Mouse (Mus musculus): ENCODE results near the gene Anpep. TPM values are rescaled to one million over a fixed set of nuclear protein-coding genes. Genes with fewer than 3 reads are reported as not detected.

The Anpep gene
- polyA plus RNA-seq, 1 experiment from 2014 or later = 26.6 TPM

DNA sequence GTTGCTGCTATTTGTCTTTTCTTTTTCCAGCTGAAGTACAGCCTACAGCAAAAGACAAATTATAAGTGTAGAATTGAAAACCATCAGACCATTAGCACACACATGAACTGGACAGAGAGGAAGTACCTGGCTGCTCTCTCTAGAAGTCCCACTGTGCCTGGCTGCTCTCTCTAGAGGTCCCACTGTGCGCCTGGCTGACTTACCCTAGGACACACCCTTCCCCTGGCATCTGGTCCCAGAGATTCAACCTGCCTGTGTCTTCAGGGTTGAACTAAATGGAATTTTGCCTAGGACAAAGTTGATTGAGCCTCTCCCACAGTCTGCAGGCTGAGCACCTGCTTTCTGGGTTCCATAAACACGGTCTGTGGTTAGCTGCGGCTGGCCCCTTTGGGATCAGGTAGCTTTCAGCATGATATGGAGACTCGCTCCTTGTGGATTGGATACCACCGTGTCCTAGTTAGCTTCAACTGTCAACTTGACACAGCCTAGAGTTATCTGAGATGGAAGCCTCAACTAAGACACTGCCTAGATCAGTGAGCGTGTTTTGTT lies 11.0 kb upstream of the Anpep start:
- no peaks in the 10 kb centered on the region for H3K9me3 ChIP-seq (replicated peaks; ENCODE audit: control insufficient read depth, low read length)
- WGBS (ENCODE audit: insufficient replicate concordance) = 69% methylated on average over 6 of the region's 6 CpGs
- H3K9ac ChIP-seq (ENCODE audit: low read depth, low read length) = no peak overlapping the region
- H3K4me2 ChIP-seq (ENCODE audit: low read depth, low read length) = no peak overlapping the region
- H3K36me3 ChIP-seq (ENCODE audit: control insufficient read depth, insufficient read depth) = no peaks in the 10 kb centered on the region
- H3K4me1 ChIP-seq (ENCODE audit: control insufficient read depth, low read depth, low read length) = no peaks in the 10 kb centered on the region
- no peak overlapping the region for H3K27ac ChIP-seq (ENCODE audit: low read length)
- no peak for ATAC-seq (ENCODE audit: low read depth)
- H3K27me3 ChIP-seq (ENCODE audit: control insufficient read depth, insufficient read depth, low read depth, low read length) = no peaks in the 10 kb centered on the region
- H3K4me3 ChIP-seq (ENCODE audit: low read depth, low read length) = no peak overlapping the region

DNA sequence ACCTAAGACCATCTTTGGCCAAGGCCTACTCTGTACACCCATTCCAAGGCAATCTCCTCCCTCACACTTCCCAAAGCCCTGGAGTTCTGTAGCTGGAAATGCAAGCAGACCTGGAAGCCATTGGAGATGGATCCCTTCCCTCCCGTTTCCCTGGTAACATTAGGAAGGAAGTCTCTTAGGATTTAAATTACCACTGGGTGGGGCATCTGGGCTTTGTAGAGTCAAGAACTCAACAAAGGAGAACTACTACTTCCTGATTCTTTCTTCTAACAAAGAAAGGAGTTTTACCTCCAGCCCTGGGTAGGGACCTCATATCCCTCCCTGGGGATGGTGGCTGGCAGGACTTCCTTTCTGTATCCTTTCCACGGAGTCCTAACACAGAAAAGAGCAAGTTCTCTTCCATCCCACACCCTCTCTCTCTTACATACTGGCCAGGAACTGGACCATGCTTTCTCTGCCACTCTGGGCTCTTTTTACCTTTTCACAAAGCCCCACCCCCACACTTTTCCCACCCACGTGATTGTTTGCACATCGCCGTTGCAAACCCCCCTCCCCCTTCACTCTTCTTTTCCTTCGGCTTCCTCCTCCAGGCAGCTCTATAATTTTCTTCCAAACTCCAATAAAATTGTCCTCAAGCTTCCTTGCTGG lies 8.3 kb upstream of the Anpep start:
- Histone ChIP-seq H3K4me3 (ENCODE audit: low read depth, low read length) (no peak overlapping the region), H3K36me3 (ENCODE audit: control insufficient read depth, insufficient read depth) (no peaks in the 10 kb centered on the region), H3K27me3 (ENCODE audit: control insufficient read depth, insufficient read depth, low read depth, low read length) (no peaks in the 10 kb centered on the region), H3K9me3 (replicated peaks; ENCODE audit: control insufficient read depth, low read length) (no peaks in the 10 kb centered on the region), H3K4me1 (ENCODE audit: control insufficient read depth, low read depth, low read length) (no peaks in the 10 kb centered on the region), H3K27ac (ENCODE audit: low read length) (no peak overlapping the region), H3K4me2 (ENCODE audit: low read depth, low read length) (no peak overlapping the region), H3K9ac (ENCODE audit: low read depth, low read length) (no peak overlapping the region)
- 34% methylated on average over 6 of the region's 6 CpGs for WGBS (ENCODE audit: insufficient replicate concordance)
- no peak for ATAC-seq (ENCODE audit: low read depth)

DNA sequence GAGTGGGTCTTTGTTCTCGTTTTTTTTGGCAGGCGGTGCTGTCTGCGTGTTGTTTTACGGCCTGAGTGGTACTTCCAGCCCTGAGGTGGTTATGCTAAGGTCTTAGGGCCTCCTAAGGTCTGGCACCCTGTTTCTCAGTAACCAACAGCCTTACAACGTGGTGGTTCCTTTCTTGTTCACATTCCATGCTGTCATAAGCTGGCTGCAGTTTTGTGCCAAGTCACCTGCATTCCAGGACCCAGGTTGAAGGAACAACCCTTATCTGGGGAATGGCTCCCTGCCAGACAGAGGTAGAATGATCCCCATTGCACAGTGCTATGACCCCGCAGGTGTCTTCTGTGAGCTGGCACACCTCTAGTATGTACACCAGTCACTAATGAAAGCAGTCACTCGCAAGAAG lies 7.6 kb upstream of the Anpep start:
- no peak overlapping the region for H3K9ac ChIP-seq (ENCODE audit: low read depth, low read length)
- no peaks in the 10 kb centered on the region for H3K36me3 ChIP-seq (ENCODE audit: control insufficient read depth, insufficient read depth)
- ATAC-seq (ENCODE audit: low read depth) = no peak
- WGBS (ENCODE audit: insufficient replicate concordance) = 69% methylated on average over 7 of the region's 7 CpGs
- no peaks in the 10 kb centered on the region for H3K9me3 ChIP-seq (replicated peaks; ENCODE audit: control insufficient read depth, low read length)
- H3K27me3 ChIP-seq (ENCODE audit: control insufficient read depth, insufficient read depth, low read depth, low read length) = no peaks in the 10 kb centered on the region
- H3K4me3 ChIP-seq (ENCODE audit: low read depth, low read length) = no peak overlapping the region
- no peaks in the 10 kb centered on the region for H3K4me1 ChIP-seq (ENCODE audit: control insufficient read depth, low read depth, low read length)
- no peak overlapping the region for H3K27ac ChIP-seq (ENCODE audit: low read length)
- H3K4me2 ChIP-seq (ENCODE audit: low read depth, low read length) = no peak overlapping the region

DNA sequence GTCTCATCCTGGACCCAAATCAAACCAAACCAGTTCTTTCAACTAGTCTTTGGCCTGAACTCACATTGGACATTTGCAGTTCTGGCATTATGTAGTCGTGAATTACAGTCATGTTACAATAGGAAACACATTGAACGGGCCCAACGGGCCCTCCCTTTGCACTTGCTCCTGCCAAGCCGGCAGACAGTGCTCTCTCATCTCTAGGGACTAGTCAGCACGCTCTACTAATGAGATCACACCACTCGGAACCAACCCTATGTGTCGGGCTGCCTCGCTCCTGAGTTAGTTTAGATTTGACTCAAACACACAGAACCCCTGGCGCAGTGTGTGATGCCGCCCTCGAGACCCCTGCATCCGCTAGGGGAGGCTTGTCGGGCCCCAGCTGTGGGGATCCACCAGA lies 7.0 kb upstream of the Anpep start:
- H3K27ac ChIP-seq (ENCODE audit: low read length) = no peak overlapping the region
- H3K27me3 ChIP-seq (ENCODE audit: control insufficient read depth, insufficient read depth, low read depth, low read length) = no peaks in the 10 kb centered on the region
- H3K4me2 ChIP-seq (ENCODE audit: low read depth, low read length) = no peak overlapping the region
- no peak overlapping the region for H3K4me3 ChIP-seq (ENCODE audit: low read depth, low read length)
- H3K9me3 ChIP-seq (replicated peaks; ENCODE audit: control insufficient read depth, low read length) = no peaks in the 10 kb centered on the region
- no peak for ATAC-seq (ENCODE audit: low read depth)
- 69% methylated on average over 13 of the region's 13 CpGs for WGBS (ENCODE audit: insufficient replicate concordance)
- H3K4me1 ChIP-seq (ENCODE audit: control insufficient read depth, low read depth, low read length) = no peaks in the 10 kb centered on the region
- H3K36me3 ChIP-seq (ENCODE audit: control insufficient read depth, insufficient read depth) = no peaks in the 10 kb centered on the region
- H3K9ac ChIP-seq (ENCODE audit: low read depth, low read length) = no peak overlapping the region

DNA sequence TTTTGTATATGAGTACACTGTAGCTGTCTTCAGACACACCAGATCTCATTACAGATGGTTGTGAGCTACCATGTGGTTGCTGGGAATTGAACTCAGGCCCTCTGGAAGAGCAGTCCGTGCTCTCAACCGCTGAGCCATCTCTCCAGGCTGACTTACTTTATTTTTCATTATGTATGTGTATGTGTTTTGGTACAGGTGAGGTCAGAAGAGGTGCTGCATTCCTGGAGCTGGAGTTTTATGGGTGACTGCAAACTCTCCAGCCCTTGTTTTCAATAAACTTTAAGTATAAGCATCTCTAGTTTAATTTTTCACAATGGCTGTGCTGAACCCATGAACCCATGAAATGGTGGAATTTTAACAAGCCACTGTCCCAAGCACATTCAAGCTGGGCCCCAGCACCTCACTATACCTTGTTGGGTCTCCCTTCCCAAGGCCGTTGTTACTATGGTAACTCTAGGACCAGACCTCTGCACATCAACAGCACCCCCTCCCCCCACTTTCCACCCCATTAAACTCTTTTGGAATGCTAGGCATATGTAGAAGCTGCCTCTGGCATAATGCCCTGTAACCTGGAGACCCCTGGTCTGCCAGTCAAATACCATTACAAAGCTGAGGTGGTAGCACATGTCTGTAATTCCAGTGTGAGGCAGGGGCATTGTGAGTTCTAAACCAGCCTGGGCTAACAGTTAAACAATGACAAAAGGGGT lies 5.6 kb upstream of the Anpep start:
- Histone ChIP-seq H3K4me1 (ENCODE audit: control insufficient read depth, low read depth, low read length) (no peaks in the 10 kb centered on the region), H3K27me3 (ENCODE audit: control insufficient read depth, insufficient read depth, low read depth, low read length) (no peaks in the 10 kb centered on the region), H3K36me3 (ENCODE audit: control insufficient read depth, insufficient read depth) (no peaks in the 10 kb centered on the region), H3K4me2 (ENCODE audit: low read depth, low read length) (no peak overlapping the region), H3K27ac (ENCODE audit: low read length) (no peak overlapping the region), H3K9me3 (replicated peaks; ENCODE audit: control insufficient read depth, low read length) (no peaks in the 10 kb centered on the region), H3K4me3 (ENCODE audit: low read depth, low read length) (no peak overlapping the region), H3K9ac (ENCODE audit: low read depth, low read length) (no peak overlapping the region)
- ATAC-seq (ENCODE audit: low read depth) = no peak
- WGBS (ENCODE audit: insufficient replicate concordance) = 72% methylated on average over 3 of the region's 3 CpGs

DNA sequence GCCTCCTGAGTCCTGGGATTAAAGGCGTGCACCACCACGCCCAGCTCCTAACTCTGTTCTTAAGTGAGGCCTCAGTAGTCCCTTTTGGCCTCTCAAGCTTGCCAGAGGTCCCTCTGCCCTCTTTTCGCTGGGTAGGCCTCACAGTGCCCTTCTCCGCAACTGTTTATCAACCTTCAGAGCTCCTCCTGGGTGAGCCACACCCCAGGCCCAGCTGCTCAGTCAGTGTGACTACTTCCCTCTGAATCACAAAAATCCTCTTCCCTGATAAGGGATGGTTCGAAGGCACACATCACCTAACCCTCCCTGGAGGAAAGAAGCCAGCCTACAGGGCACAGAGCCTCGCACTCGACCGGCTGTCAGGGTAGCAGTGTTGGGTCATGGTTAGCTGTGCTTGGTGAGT lies 935 bp upstream of the Anpep start:
- no peaks in the 10 kb centered on the region for H3K36me3 ChIP-seq (ENCODE audit: control insufficient read depth, insufficient read depth)
- H3K27me3 ChIP-seq (ENCODE audit: control insufficient read depth, insufficient read depth, low read depth, low read length) = no peaks in the 10 kb centered on the region
- 51% methylated on average over 8 of the region's 8 CpGs for WGBS (ENCODE audit: insufficient replicate concordance)
- H3K27ac ChIP-seq (ENCODE audit: low read length) = no peak overlapping the region
- no peaks in the 10 kb centered on the region for H3K4me1 ChIP-seq (ENCODE audit: control insufficient read depth, low read depth, low read length)
- H3K9ac ChIP-seq (ENCODE audit: low read depth, low read length) = no peak overlapping the region
- H3K4me3 ChIP-seq (ENCODE audit: low read depth, low read length) = no peak overlapping the region
- no peak overlapping the region for H3K4me2 ChIP-seq (ENCODE audit: low read depth, low read length)
- no peaks in the 10 kb centered on the region for H3K9me3 ChIP-seq (replicated peaks; ENCODE audit: control insufficient read depth, low read length)
- no peak for ATAC-seq (ENCODE audit: low read depth)

DNA sequence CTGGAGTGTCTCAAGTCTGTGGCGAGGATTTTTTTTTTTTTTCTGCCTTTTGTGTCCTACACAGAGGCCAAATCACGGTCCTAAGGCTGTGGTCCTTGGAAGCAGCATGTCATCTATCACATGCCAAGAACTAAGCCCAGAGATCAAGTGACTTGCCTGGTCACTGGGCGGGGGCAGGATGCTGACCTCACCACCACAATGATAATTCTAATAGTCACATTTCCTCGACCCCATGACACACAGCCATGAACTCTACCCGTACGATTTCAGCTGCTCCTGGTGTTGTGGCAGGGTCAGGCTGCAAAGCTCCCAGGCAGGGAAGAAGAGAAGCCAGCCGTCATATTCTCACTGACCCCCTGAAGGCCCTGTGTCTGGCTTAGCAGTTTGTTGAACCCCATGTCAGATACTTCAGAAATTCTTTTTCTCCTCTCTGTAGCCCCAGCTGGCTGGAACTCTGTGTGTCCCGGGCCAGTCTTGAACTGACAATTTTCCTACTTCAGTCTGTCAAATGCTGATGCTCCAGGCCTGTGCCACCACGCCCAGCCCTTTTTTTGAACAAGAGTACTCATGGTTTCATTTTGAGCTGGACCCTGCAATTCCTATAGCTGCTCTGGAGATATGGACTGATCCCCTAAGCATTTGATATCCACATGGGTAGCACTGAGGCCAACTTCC lies 1.8 kb downstream of the Anpep start:
- no peak overlapping the region for H3K9ac ChIP-seq (ENCODE audit: low read depth, low read length)
- H3K4me2 ChIP-seq (ENCODE audit: low read depth, low read length) = no peak overlapping the region
- H3K4me1 ChIP-seq (ENCODE audit: control insufficient read depth, low read depth, low read length) = no peaks in the 10 kb centered on the region
- 41% methylated on average over 9 of the region's 9 CpGs for WGBS (ENCODE audit: insufficient replicate concordance)
- H3K9me3 ChIP-seq (replicated peaks; ENCODE audit: control insufficient read depth, low read length) = no peaks in the 10 kb centered on the region
- no peak for ATAC-seq (ENCODE audit: low read depth)
- no peaks in the 10 kb centered on the region for H3K27me3 ChIP-seq (ENCODE audit: control insufficient read depth, insufficient read depth, low read depth, low read length)
- H3K4me3 ChIP-seq (ENCODE audit: low read depth, low read length) = no peak overlapping the region
- H3K36me3 ChIP-seq (ENCODE audit: control insufficient read depth, insufficient read depth) = no peaks in the 10 kb centered on the region
- no peak overlapping the region for H3K27ac ChIP-seq (ENCODE audit: low read length)

DNA sequence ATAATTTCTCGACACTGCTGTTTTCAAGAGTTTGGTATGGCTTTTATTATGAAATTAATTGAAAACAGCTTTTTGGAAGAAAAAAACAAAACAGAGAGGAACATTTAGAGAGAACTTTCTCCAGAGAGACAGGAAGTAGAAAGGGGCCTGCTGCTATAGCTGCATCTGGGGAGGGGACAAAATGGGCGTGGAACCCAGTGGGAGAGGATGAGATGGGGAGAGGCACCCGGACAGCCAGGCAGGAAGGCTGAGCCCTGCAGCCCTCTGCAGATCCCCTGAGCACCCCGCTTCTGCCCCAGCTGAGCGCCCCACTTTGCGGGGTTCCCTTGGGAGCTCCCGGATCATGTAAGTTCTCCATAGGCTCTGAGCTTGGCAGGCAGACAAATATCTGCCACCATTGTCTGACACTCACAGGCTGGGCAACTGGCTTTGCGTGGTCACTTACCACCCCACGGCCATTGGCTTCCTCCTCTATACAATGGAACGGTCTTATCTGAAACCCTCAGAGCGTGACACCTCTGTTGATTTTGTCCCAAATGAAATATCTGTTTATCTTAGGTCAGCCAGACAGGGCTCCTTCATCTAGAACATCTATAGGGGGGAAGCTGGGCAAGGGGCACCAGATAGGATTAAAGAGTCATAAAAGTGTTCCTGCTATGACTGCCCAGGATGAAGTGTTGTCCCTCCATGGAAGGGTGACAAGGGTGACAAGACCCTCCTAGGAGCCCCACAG lies 2.5 kb downstream of the Anpep start:
- Histone ChIP-seq H3K27ac (ENCODE audit: low read length) (no peak overlapping the region), H3K27me3 (ENCODE audit: control insufficient read depth, insufficient read depth, low read depth, low read length) (no peaks in the 10 kb centered on the region), H3K9ac (ENCODE audit: low read depth, low read length) (no peak overlapping the region), H3K4me1 (ENCODE audit: control insufficient read depth, low read depth, low read length) (no peaks in the 10 kb centered on the region), H3K4me3 (ENCODE audit: low read depth, low read length) (no peak overlapping the region), H3K36me3 (ENCODE audit: control insufficient read depth, insufficient read depth) (no peaks in the 10 kb centered on the region), H3K4me2 (ENCODE audit: low read depth, low read length) (no peak overlapping the region), H3K9me3 (replicated peaks; ENCODE audit: control insufficient read depth, low read length) (no peaks in the 10 kb centered on the region)
- 25% methylated on average over 11 of the region's 11 CpGs for WGBS (ENCODE audit: insufficient replicate concordance)
- no peak for ATAC-seq (ENCODE audit: low read depth)

All from liver, embryonic 16.5 days (tissue).